Mouse (Mus musculus) bone marrow macrophage, adult 2 months (primary cell): ENCODE measurements at regions not wholly inside any gene's neighbourhood (a gene's known extent, or its start where the extent isn't known, plus 50 kb on each side); places are given as distances from the start of the nearest gene placed in this dataset.

ENCODE experiments used
- CTCF ChIP-seq: IDR thresholded peaks from 2 replicates; pipeline ENCODE4 v1.5.1; 2012; ENCODE audit warnings: low read depth, mild to moderate bottlenecking, low read length, moderate library complexity
- POLR2A ChIP-seq: IDR thresholded peaks from 2 replicates; pipeline ENCODE4 v1.6.1; 2012; ENCODE audit warnings: mild to moderate bottlenecking, low read depth, low read length, borderline replicate concordance

DNA sequence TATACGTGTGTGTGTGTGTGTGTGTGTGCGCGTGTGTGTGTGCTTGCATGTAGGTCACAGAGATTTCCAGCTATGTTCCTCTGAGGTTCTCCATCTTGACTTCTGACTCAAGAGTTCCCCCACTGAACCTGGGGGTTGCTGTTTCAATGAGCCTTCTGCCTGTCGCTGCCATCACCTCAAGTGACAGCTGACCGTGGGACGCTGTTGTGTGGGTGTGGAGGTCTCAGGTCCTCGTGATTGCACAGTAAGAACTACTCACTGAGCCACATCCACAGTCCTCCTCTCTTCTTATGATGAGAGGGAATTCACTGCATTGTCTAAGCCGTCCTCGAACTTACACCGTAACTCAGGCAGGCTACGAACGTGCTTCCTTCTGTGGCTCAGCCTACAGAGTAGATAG lies 158.8 kb upstream of the Klf14 start:
- TF ChIP-seq POLR2A = no peak
- TF ChIP-seq CTCF = no peak
